Mouse (Mus musculus) MEL-GATA-1-ER (cell line): ENCODE data around the gene Esx1.
A peak's percentile ranks its signal among the peaks of the same experiment; 100 is the strongest.

Experiments
- DNase-seq: peaks from one replicate; pipeline ENCODE4 v3.0.0-alpha.2; 2012; ENCODE audit warnings: low read depth; ENCODE audit errors: extremely low read depth

Esx1 gene

DNA sequence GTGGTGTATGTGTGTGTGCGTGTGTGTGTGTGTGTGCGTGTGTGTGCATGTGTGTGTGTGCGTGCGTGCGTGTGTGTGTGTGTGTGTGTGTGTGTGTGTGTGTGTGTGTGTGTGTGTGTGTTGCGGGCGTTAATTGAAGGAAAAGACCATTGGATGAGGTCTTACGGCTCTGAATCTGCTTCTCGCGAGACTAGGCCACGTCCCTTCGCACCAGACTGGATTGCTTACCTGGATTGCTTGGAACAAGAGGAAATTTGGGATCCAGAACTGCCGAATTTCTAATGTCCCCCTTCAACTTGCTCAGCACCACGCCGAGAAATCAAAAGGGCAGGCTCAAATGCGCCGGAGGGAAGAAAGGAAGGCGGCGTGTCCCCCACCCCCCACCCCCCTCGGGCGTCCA, at the start of gene Esx1:
TSS of gene Esx1 (minus strand) at position 366 of the 400 bp plus-strand sequence.
- no peak for DNase-seq

DNA sequence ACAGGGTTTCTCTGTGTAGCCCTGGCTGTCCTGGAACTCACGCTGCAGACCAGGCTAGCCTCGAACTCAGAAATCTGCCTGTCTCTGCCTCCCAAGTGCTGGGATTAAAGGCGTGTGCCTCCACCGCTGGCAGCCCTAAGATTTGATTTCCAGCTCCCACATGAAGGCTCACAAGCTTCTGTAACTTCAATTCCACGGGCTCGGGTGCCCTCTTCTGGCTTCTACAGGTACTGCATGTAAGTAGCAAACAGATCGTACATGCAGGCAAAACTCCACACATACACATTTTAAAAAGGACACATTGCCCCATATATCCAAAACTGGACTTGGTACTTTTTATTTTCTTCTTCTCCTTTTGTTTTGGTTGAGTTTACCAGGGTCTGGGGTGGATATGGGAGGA, 48.1 kb upstream of the Esx1 start:
- no peak for DNase-seq

DNA sequence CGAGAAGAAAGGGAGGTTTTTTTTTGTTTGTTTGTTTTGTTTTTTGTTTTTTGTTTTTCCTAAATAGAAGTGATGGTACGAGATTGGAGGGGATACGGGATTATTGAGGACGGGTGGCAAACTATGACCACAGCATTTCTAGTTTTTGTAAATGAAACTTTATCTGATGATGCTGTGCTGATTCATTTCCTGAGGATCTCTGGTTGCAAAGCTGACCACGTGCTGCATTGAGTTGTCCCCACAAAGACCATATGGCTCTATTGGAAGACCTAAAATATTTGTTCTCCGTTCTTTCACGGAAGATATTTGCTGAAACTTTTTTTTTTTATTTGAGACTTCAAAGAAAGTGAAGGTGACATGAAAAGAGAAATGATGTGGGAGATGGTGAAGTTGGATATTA, 45.8 kb upstream of the Esx1 start:
- DNase-seq: no peak

DNA sequence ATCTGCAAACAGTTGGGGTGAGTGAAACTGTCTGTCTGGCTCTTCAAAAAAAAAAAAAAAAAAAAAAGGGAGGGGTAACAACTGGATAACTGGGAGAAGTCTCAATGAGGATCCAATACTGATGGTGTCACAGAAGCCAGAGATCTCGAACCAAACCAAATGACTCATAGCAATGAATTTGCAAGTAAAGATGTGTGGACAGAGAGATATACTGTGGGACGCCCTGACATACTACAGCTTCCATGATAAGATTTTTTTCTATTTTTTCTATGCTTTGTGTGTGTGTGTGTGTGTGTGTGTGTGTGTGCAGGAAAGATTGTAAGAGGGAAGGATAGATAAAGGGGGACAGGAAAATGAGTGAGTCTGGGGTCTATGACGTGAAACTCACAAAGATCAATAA, 43.7 kb upstream of the Esx1 start:
- DNase-seq: no peak

DNA sequence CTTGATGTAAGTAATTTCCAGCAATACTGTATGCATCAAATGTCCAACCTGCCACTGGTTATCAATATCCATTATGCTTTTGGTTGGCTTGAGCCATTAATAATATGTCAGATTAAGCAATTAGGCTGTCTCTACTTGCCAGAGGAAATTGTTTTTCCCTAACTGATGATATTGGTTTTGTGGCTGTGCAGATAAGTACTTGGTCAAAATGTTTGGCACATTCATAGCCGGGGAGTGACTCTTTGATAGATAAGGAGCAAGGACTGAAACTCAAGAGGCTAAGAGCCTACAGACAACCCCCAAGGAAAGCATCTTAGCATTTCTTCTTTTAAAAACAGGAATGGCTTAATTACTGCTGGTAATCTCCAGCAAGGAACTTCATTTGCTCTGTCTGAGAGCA, 40.8 kb upstream of the Esx1 start:
- no peak for DNase-seq

DNA sequence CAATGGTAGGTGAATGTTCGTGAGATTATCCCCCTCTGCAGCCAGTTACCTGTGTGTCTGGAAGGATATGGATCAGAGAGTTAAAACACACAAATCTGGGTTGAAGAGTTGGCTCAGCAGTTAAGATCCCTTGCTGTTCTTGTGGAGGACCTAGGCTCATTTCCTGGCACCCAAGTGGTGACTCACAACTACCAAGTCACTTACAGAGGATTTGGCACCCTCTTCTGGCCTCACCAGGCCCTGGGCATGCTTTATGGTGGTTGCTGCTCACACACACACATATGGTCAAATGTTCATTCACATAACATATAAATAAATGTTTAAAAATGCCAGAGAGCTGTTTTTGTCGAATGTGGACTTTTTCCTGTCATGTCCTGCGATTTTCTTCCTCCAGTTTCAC, 39.1 kb upstream of the Esx1 start:
- no peak for DNase-seq

DNA sequence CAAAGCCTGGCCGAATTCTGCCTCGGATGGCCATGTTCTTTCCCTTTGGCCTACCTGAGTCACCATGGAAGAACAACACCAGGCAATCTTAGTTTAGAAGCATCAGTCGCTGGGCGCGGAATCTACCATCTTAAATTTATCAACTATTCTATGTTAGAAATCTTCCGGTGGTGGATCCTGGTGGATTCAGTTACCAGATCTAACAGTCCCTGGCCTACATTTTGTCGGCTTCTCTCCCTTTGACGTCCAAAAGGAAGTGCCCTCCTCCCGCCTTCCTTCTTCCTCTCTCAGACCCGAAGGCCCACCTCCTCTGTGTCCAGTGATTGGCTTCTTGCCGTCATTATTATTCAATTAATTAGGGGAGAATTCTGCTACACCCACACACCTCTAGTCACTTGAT, 27.2 kb upstream of the Esx1 start:
- no peak for DNase-seq

DNA sequence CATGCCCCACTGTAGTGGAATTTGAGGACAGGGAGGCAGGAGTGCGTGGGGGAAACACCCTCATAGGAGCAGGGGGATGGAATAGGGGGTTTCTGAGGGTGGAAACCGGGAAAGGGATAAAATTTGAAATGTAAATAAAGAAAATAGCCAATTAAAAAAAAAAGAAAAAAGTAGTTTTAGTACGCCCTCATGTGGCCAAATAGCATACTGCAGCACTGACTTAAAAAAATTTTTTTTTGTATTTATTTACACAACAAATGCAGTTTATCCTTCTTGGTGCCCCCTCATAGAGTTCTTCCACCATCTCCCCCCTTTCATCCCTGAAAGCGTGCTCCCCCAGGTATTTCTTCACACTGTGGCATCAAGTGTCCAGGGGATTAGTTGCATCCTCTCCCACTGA, 22.8 kb upstream of the Esx1 start:
- DNase-seq: no peak

DNA sequence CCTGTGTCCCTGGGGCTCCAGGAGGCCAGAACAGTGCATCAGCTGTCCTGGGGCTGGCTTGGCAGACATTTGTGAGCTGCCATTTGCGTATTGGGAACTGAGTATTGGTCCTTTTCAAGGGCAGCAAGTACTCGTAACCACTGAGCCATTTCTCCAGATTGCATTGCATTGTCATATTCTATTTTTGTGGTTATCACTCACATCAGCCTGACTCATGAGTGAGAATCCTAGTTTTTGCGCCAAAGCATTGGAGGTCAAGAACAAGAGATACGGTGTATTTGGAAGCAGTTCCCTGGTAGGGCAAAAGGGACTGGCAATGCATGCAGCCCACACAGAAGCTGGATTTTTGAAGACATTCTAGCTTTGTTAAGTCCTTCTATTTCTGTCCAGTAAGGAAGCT, 21.8 kb upstream of the Esx1 start:
- DNase-seq: no peak

DNA sequence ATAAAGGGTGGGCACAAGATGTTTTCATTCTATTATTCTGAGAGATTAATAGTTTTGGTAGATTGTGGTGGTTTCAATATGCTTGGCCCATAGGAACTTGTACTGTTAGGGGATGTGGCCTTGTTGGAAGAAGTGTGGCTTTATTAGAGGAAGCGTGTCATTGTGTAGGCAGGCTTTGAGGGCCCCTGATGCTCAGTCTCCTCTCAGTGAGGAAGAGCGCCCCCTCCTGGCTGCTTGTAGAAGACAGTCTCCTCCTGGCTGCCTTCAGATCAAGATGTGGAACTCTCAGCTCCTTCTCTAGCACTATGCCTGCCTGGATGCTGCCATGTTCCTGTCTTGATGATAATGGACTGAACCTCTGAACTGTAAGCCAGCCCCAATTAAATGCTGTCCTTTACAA, 20.7 kb upstream of the Esx1 start:
- peak; percentile 53 for DNase-seq

DNA sequence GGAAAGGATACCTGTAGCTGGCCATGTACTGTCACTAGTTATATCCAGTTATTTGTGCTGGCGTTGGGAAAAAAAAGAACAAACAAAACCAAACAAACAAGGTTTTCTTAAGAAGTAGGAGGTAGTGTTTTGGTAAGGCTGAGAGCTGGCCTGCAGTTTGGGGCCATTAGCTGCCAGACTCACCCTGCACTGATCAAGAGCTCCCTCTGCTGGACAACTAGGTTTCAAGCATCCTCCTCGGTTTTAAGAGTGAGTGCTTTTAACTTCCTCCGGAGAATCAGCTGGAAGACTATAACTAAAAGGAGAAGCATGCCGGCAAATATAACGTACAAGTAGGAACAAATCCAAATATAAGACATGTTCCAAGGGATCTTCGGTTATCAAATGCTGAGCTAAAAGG, 19.8 kb upstream of the Esx1 start:
- peak; percentile 74 for DNase-seq

DNA sequence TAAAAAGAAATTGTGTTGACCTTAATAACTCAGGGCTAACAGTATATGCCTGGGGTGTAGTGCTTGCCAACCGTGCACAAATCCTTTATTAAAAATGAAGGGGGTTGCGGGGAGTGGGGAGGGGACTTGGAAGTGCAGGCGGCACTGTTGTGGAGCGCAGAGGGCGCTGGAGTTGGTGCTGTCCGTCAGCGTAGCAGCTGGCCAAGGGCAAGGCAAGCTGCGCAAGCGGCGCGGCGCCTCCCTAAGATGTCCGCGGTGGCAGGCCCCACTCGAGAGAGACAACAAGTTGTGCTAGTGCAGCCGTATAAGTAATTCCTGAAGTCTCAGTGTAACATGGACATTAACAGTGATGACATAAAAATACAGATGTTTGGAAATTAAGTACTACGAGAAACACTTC, 5.7 kb upstream of the Esx1 start:
- DNase-seq: no peak

DNA sequence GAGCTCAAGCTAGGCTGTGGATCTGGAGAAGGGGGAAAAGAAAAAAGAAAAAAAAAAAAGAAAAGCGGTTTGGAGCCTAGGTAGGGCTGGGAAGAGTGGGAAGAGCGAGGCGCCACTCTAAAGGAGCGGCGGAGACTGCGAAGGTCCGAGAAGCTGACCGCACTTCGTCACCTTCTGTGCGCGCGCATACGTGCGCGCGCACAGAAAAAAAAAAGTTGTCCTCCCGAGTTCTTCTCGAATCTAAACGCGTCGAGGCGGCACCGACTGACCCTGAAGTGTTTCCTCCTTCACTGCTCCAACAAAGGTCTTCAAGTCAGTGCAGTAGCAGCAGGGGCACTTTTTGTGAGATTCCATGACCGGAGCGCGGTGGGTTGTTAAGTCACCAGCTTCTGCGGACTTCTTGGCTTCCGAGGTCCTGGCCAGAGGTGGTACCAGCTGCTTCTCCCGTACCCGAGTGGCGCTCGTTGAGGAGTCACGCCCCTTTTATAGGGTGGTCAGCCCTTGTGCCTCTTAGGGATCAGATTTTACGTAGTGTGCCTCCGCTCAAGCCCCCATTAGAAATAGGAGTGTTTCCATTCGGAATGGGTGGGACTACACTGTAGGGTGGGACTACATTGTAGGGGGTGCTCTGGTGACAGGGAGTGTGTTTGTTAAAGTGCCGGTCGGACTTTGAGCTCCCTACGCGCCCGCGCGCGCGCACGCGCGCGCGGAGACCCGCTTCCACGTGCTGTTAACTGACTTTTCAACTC, 2.0 kb downstream of the Esx1 start:
- no peak for DNase-seq

DNA sequence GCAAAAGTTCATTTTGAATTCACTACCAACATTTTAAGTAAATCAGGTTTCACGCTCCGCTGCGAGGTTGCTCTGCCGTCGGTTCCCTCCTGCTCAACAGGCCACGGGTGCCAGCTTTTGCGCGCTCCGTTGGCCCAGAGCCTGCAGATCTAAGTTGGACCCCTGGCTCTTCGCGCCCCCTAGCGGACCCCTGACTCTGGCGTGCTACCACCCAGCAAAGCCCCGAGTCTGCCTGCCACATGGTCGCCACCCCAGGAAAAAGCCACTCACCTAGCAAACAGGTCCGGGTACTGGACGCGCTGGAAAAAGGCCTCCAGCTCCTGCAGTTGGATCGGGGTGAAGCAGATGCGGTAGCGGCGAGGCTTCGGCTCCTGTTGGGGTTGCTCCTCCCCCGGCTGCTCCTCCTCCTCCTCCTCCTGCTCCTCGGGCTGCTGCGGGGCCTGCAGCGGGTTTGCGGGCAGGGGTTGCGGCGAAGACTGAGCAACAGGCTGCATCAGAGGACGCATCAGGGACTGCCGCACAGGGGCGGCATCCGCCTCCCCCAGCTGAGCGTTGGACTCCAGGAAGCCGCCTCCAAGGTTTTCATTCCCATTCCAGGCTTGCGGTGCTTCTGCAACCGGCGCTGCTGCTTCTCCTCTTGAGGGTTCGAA, 3.7 kb downstream of the Esx1 start:
- no peak for DNase-seq

DNA sequence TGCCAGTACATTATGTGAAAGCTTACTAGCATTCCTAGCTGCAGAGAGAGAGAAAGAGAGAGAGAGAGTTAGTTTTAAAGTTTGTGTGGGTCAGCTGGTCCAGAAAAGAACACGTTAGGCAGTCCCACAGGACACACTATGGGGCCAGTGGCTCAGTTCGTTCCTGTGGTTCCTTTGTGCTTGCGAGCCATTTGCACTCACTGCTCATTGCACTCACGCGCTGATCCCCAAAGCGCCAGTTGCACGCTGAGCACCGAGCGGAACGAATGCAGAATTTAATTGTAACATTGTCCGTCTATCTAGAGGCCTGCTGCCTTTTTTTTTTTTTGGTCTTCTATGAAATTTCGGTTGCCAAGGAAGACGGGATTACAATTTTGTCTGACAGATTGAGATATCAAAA, 15.4 kb downstream of the Esx1 start:
- DNase-seq: no peak

DNA sequence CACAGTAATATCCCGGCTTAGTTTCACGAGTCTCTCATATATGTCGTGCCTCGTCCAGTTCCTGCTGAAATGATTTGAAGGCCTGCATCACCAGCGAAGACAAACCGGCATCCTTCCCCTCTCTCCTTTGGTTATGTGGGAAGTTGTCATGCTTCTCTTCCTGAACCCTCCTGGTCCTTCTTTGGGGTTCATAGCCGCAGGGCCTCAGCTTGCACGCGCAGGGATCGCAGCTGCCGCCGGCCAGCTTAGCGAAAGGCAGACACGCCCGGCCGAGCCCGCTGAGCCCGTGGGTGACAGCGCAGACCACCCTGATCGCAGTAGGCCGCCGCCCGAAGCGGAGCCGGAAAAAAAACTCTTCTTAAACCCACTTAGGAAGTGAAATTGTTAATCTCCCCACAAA, 17.4 kb downstream of the Esx1 start:
- no peak for DNase-seq
